Mouse (Mus musculus): ENCODE data around the gene Hspa1l. TPM values are rescaled to one million over a fixed set of nuclear protein-coding genes. Genes with fewer than 3 reads are reported as not detected.

Gene Hspa1l
- polyA plus RNA-seq, 1 experiment, result not detected

- H3K4me1 ChIP-seq (ENCODE audit: control insufficient read depth, insufficient read depth, low read length), result no peaks in the 10 kb centered on the region
- no peak overlapping the region for H3K27ac ChIP-seq (ENCODE audit: insufficient read depth, low read depth, low read length)
- WGBS, result 86% methylated on average over 7 of the region's 7 CpGs
- TF ChIP-seq CTCF (IDR thresholded peaks at IDR 0.05; ENCODE audit: insufficient read depth, low read depth, low read length), result no peak
- no peak for TF ChIP-seq POLR2A (IDR thresholded peaks at IDR 0.05; ENCODE audit: insufficient read depth, low read depth, low read length)
- H3K4me3 ChIP-seq (ENCODE audit: insufficient read depth, low read depth, low read length), result no peak overlapping the region
These were observed 37.1 kb downstream of the Hspa1l start for GRCm38 (mm10) chr17:35009586-35009985.

- TF ChIP-seq POLR2A (IDR thresholded peaks at IDR 0.05; ENCODE audit: insufficient read depth, low read depth, low read length) (no peak), CTCF (IDR thresholded peaks at IDR 0.05; ENCODE audit: insufficient read depth, low read depth, low read length) (no peak)
- Histone ChIP-seq H3K4me3 (ENCODE audit: insufficient read depth, low read depth, low read length) (no peak overlapping the region), H3K27ac (ENCODE audit: insufficient read depth, low read depth, low read length) (no peak overlapping the region), H3K4me1 (ENCODE audit: control insufficient read depth, insufficient read depth, low read length) (peaks cover 5% of the 10 kb centered on the region)
- WGBS, result 94% methylated on average over 8 of the region's 8 CpGs
These were observed 38.9 kb downstream of the Hspa1l start for GRCm38 (mm10) chr17:35011440-35011839.

- WGBS, result 89% methylated on average over 13 of the region's 13 CpGs
These were observed 39.9 kb downstream of the Hspa1l start for GRCm38 (mm10) chr17:35012430-35012829.

GRCm38 (mm10) chr17:35013221-35013620 is 40.7 kb downstream of the Hspa1l start:
- peaks cover 7% of the 10 kb centered on the region for H3K4me1 ChIP-seq (ENCODE audit: control insufficient read depth, insufficient read depth, low read length)
- H3K4me3 ChIP-seq (ENCODE audit: insufficient read depth, low read depth, low read length), result no peak overlapping the region
- TF ChIP-seq POLR2A (IDR thresholded peaks at IDR 0.05; ENCODE audit: insufficient read depth, low read depth, low read length) (no peak), CTCF (IDR thresholded peaks at IDR 0.05; ENCODE audit: insufficient read depth, low read depth, low read length) (no peak)
- H3K27ac ChIP-seq (ENCODE audit: insufficient read depth, low read depth, low read length), result no peak overlapping the region
- 83% methylated on average over 6 of the region's 6 CpGs for WGBS

More at GRCm38 (mm10) chr17:35012430-35012829, 39.9 kb downstream of the Hspa1l start:
- Histone ChIP-seq H3K4me3 (ENCODE audit: insufficient read depth, low read depth, low read length) (no peak overlapping the region), H3K27ac (ENCODE audit: insufficient read depth, low read depth, low read length) (no peak overlapping the region), H3K4me1 (ENCODE audit: control insufficient read depth, insufficient read depth, low read length) (peaks cover 7% of the 10 kb centered on the region)
- TF ChIP-seq POLR2A (IDR thresholded peaks at IDR 0.05; ENCODE audit: insufficient read depth, low read depth, low read length), result no peak

- no peak for TF ChIP-seq CTCF (IDR thresholded peaks at IDR 0.05; ENCODE audit: insufficient read depth, low read depth, low read length)
- no peak for TF ChIP-seq POLR2A (IDR thresholded peaks at IDR 0.05; ENCODE audit: insufficient read depth, low read depth, low read length)
- WGBS, result 87% methylated on average over 16 of the region's 16 CpGs
- peaks cover 7% of the 10 kb centered on the region for H3K4me1 ChIP-seq (ENCODE audit: control insufficient read depth, insufficient read depth, low read length)
- H3K4me3 ChIP-seq (ENCODE audit: insufficient read depth, low read depth, low read length), result no peak overlapping the region
- no peak overlapping the region for H3K27ac ChIP-seq (ENCODE audit: insufficient read depth, low read depth, low read length)
These were observed 42.8 kb downstream of the Hspa1l start for GRCm38 (mm10) chr17:35015296-35015695.

- H3K4me1 ChIP-seq (ENCODE audit: control insufficient read depth, insufficient read depth, low read length), result peaks cover 11% of the 10 kb centered on the region
- no peak for TF ChIP-seq POLR2A (IDR thresholded peaks at IDR 0.05; ENCODE audit: insufficient read depth, low read depth, low read length)
- TF ChIP-seq CTCF (IDR thresholded peaks at IDR 0.05; ENCODE audit: insufficient read depth, low read depth, low read length), result no peak
- no peak within 1 kb of the TSS for H3K27ac ChIP-seq (ENCODE audit: insufficient read depth, low read depth, low read length)
- WGBS, result 30% methylated on average over 12 of the region's 12 CpGs
- no peak within 1 kb of the TSS for H3K4me3 ChIP-seq (ENCODE audit: insufficient read depth, low read depth, low read length)
These were observed 43.9 kb downstream of the Hspa1l start, which contains the start of gene Vwa7 for GRCm38 (mm10) chr17:35016376-35016775. TSS of gene Vwa7 (plus strand) at chr17:35016579.

DNA sequence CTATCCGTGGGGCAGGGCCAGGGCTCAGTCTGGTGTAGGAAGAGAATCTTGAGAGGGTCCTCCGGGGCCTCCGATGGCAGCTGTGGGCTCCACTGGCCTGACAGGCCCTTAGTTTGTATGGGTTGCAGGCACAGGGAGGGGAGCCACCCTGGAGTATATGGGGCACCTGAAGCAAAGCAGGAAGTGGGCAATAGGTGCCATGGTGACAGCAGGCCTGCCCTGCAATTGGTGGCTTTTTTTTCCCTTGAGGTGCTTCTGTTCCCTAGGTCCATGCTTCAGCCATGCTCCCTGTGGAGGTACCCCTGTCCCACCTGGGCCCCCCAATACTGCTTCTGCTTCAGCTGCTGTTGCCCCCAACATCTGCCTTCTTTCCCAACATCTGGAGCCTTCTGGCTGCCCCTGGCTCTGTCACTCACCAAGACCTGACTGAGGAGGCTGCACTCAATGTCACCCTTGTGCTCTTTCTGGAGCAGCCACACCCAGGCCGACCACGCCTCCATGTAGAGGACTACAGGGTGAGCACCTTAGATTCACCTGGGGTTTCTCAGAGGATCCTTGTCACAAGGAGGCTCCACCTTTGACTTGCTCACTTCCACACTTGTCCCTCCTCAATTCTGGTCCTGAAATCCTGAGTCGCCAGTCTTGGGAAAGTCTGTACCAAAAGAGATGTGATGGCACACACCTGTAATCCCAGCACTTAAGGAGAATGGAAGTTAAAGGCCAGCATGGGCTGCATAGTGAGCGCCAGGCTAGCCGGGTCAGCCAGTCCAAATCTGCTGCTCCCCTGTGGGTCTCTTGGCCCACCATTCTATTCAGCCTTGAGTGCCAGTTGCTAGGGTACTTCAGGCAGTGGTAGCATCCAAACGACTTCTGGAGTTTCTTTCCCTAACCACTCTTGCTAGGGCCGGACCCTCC is 44.5 kb downstream of the Hspa1l start:
- WGBS, result 77% methylated on average over 10 of the region's 10 CpGs
- no peak overlapping the region for H3K27ac ChIP-seq (ENCODE audit: insufficient read depth, low read depth, low read length)

DNA sequence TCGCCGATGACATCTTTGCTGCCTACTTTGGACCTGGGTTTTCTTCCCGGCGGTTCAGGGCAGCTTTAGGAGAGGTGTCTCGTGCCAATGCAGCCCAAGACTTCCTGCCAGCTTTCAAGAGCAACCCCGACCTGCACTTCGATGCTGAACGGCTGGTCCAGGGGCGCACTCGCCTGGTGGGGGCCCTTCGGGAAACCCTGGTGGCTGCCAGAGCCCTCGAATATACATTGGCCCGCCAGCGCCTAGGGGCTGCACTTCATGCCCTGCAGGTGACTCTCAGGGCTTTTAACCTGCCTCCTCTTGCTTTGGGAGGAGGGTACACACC is 45.2 kb downstream of the Hspa1l start:
- no peak for TF ChIP-seq CTCF (IDR thresholded peaks at IDR 0.05; ENCODE audit: insufficient read depth, low read depth, low read length)
- TF ChIP-seq POLR2A (IDR thresholded peaks at IDR 0.05; ENCODE audit: insufficient read depth, low read depth, low read length), result no peak
- WGBS, result 75% methylated on average over 14 of the region's 14 CpGs

More for the DNA sequence above, 44.5 kb downstream of the Hspa1l start:
- Histone ChIP-seq H3K4me1 (ENCODE audit: control insufficient read depth, insufficient read depth, low read length) (peaks cover 14% of the 10 kb centered on the region), H3K4me3 (ENCODE audit: insufficient read depth, low read depth, low read length) (no peak overlapping the region)
- TF ChIP-seq POLR2A (IDR thresholded peaks at IDR 0.05; ENCODE audit: insufficient read depth, low read depth, low read length) (no peak), CTCF (IDR thresholded peaks at IDR 0.05; ENCODE audit: insufficient read depth, low read depth, low read length) (no peak)

GRCm38 (mm10) chr17:35018171-35018570 is 45.7 kb downstream of the Hspa1l start:
- H3K4me1 ChIP-seq (ENCODE audit: control insufficient read depth, insufficient read depth, low read length), result peaks cover 14% of the 10 kb centered on the region
- no peak for TF ChIP-seq POLR2A (IDR thresholded peaks at IDR 0.05; ENCODE audit: insufficient read depth, low read depth, low read length)
- no peak for TF ChIP-seq CTCF (IDR thresholded peaks at IDR 0.05; ENCODE audit: insufficient read depth, low read depth, low read length)
- 85% methylated on average over 3 of the region's 3 CpGs for WGBS
- no peak overlapping the region for H3K27ac ChIP-seq (ENCODE audit: insufficient read depth, low read depth, low read length)
- H3K4me3 ChIP-seq (ENCODE audit: insufficient read depth, low read depth, low read length), result no peak overlapping the region

More for the DNA sequence above, 45.2 kb downstream of the Hspa1l start:
- H3K4me1 ChIP-seq (ENCODE audit: control insufficient read depth, insufficient read depth, low read length), result peaks cover 14% of the 10 kb centered on the region
- no peak overlapping the region for H3K27ac ChIP-seq (ENCODE audit: insufficient read depth, low read depth, low read length)
- H3K4me3 ChIP-seq (ENCODE audit: insufficient read depth, low read depth, low read length), result no peak overlapping the region
